Mouse (Mus musculus): Measurements from ENCODE around the gene Il17rc. TPM values are rescaled to one million over a fixed set of nuclear protein-coding genes. Genes with fewer than 3 reads are reported as not detected.

Il17rc gene
- polyA plus RNA-seq, 1 experiment from 2014 or later = 31.1 TPM

DNA sequence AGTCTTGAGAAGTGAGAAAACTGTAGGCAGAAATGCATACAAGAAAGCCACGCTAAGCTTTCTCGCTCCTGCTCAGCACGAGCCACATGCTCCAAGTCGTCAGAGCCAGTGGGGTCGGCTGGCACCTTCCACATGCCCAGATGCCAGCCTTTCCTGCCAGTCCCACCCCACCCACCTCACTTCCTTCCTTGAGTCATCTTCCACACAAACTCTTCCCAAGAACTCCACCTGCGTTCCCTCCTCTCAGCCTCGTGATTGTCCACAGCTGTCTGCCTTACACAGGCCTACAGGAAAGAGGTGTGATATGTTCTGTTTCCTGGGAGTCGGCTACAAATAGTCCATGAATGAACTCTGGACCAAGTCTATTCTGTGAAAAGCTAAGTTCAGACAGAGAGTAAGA is 52.2 kb downstream of the Il17rc start:
- Histone ChIP-seq H3K4me3 (ENCODE audit: low read depth, low read length) (no peak overlapping the region), H3K27me3 (replicated peaks; ENCODE audit: insufficient read depth, low read length) (no peaks in the 10 kb centered on the region), H3K9ac (replicated peaks; ENCODE audit: low read depth) (no peak overlapping the region), H3K4me1 (ENCODE audit: insufficient read depth, low read depth, low read length) (no peaks in the 10 kb centered on the region), H3K4me2 (replicated peaks; ENCODE audit: low read depth, low read length) (no peak overlapping the region), H3K36me3 (ENCODE audit: insufficient read depth, low read length) (peaks cover 35% of the 10 kb centered on the region), H3K27ac (ENCODE audit: low read length) (no peak overlapping the region), H3K9me3 (ENCODE audit: low read length) (no peaks in the 10 kb centered on the region)
- TF ChIP-seq EP300 (IDR thresholded peaks at IDR 0.05) (no peak), CTCF (IDR thresholded peaks at IDR 0.05) (no peak)
- ATAC-seq (no peak), DNase-seq (ENCODE audit: low spot score) (no peak)
- WGBS = 67% methylated on average over 8 of the region's 8 CpGs

DNA sequence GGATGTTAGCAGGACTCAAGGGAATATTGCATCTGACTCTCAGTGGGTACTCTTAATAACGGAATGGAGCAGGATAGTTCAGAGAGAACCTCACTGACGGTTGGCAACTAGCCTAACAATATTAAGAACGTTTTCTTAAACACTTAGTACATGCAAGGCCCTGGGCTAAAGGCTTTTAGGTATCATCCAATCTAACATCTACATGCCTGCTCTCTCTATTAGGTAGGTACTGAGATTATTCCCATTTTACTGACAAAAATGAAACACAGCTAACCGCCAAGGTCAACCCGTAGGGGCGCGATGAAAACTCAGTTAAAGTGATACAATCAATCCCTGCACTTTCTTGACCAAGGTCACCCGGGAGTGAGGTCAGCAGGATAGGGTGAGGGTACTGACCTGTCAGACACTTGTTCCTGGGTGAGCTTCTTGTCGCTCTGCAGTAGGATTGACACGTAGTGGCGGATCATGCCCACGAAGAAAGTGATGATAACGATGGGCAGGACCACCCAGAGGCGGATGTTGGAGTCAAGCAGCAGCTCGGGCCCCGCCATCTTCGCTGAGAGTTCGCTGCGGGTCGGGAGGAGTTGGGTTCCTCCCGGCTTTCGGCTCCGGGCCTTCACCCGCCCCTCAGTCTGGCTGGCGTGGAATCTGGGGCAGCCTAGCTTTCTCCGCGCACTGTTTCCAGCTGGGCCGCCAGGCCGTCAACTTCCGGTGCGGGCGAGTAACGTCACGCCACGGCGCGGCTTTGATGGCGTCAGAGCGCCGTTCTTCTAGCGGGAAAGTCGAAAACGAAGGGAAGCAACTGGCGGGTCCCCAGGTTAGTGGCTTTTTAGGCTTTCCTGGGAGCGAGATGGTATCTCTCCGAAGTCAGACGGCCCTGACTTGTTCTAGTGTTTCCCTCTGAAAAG is 60.0 kb downstream of the Il17rc start, which contains the start of the genes Emc3 and Fancd2:
Gene Emc3, minus strand, starts transcription at position 721 of the 908 bp plus-strand sequence.
Gene Fancd2, plus strand, starts transcription at position 751 of the 908 bp plus-strand sequence.
- ATAC-seq (peak; percentile 97), DNase-seq (ENCODE audit: low spot score) (peak; percentile 82)
- H3K9me3 ChIP-seq (ENCODE audit: low read length) = no peaks in the 10 kb centered on the region
- peak within 1 kb of the TSS; percentile 88 for H3K9ac ChIP-seq (replicated peaks; ENCODE audit: low read depth)
- peak; percentile 6 for TF ChIP-seq CTCF (IDR thresholded peaks at IDR 0.05)
- TF ChIP-seq EP300 (IDR thresholded peaks at IDR 0.05) = no peak
- H3K4me3 ChIP-seq (ENCODE audit: low read depth, low read length) = peak within 1 kb of the TSS; percentile 88
- no peaks in the 10 kb centered on the region; the same call in 1 of the 2 replicates for H3K4me1 ChIP-seq (ENCODE audit: insufficient read depth, low read depth, low read length)
- no peaks in the 10 kb centered on the region for H3K27me3 ChIP-seq (replicated peaks; ENCODE audit: insufficient read depth, low read length)
- no peaks in the 10 kb centered on the region for H3K36me3 ChIP-seq (ENCODE audit: insufficient read depth, low read length)
- H3K27ac ChIP-seq (ENCODE audit: low read length) = peak within 1 kb of the TSS; percentile 81
- WGBS = 1% methylated on average over 47 of the region's 47 CpGs
- peak within 1 kb of the TSS; percentile 70 for H3K4me2 ChIP-seq (replicated peaks; ENCODE audit: low read depth, low read length)

DNA sequence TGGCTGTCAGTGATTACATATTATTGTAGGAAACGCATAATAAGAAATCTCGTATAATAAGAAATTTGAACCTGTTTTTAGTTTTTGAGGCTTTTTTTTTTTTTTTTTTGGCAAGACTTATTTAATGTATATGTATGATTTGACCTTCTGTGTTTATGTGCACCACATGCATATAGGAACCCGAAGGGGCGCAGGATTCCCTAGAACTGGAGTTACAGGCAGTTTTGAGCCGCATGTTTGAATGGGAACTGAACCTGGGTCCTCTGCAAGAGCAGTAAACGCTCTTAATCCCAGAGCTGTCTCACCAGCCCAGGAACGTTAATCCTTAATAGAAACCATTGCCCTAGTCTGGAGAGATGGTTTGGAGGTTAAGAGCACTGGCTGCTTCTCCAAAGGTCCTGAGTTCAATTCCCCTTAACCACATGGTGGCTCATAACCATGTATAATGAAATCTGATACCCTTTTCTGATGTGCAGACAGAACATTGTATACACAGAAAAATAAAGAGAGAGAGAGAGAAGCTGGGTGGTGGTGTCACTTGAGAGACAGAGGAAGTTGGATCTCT is 60.7 kb downstream of the Il17rc start:
- ATAC-seq = no peak
- no peaks in the 10 kb centered on the region for H3K36me3 ChIP-seq (ENCODE audit: insufficient read depth, low read length)

More for the DNA sequence above, 60.7 kb downstream of the Il17rc start:
- no peak overlapping the region for H3K9ac ChIP-seq (replicated peaks; ENCODE audit: low read depth)
- H3K4me2 ChIP-seq (replicated peaks; ENCODE audit: low read depth, low read length) = peak overlapping the region; percentile 70
- no peaks in the 10 kb centered on the region; the same call in 1 of the 2 replicates for H3K4me1 ChIP-seq (ENCODE audit: insufficient read depth, low read depth, low read length)
- H3K4me3 ChIP-seq (ENCODE audit: low read depth, low read length) = peak overlapping the region; percentile 88
- no peaks in the 10 kb centered on the region for H3K9me3 ChIP-seq (ENCODE audit: low read length)
- H3K27me3 ChIP-seq (replicated peaks; ENCODE audit: insufficient read depth, low read length) = no peaks in the 10 kb centered on the region
- no peak for DNase-seq (ENCODE audit: low spot score)
- WGBS = 7% methylated on average over 7 of the region's 7 CpGs
- TF ChIP-seq EP300 (IDR thresholded peaks at IDR 0.05) (no peak), CTCF (IDR thresholded peaks at IDR 0.05) (no peak)
- H3K27ac ChIP-seq (ENCODE audit: low read length) = no peak overlapping the region

Small RNA genes within 50 kb of the gene (microRNA-seq; reads per million reads assigned to microRNA genes)
- gene Gm23365 (not detected), gene Gm24387 (not detected)

Other genes with a start within 250 kb of the Il17rc start
- gene Mtmr14, start 233.6 kb upstream of the Il17rc start, polyA plus RNA-seq (2015; fragmentation: Nextera tagmentation; extraction: Ambion mirVana) = 27.4 and 33.6 TPM in 2 replicates
- gene Cpne9, start 189.1 kb upstream of the Il17rc start, polyA plus RNA-seq (2015; fragmentation: Nextera tagmentation; extraction: Ambion mirVana) = not detected in 2 replicates
- gene Brpf1, start 164.3 kb upstream of the Il17rc start, polyA plus RNA-seq (2015; fragmentation: Nextera tagmentation; extraction: Ambion mirVana) = 8.2 and 9.2 TPM in 2 replicates
- gene Ogg1, start 144.5 kb upstream of the Il17rc start, polyA plus RNA-seq (2015; fragmentation: Nextera tagmentation; extraction: Ambion mirVana) = 11.7 and 12.4 TPM in 2 replicates
- 110 and 129 TPM in 2 replicates for gene Camk1, start 127.4 kb upstream of the Il17rc start, polyA plus RNA-seq (2015; fragmentation: Nextera tagmentation; extraction: Ambion mirVana)
- 33.2 and 36.7 TPM in 2 replicates for gene Tada3, start 93.5 kb upstream of the Il17rc start, polyA plus RNA-seq (2015; fragmentation: Nextera tagmentation; extraction: Ambion mirVana)
- 349 and 358 TPM in 2 replicates for gene Arpc4, start 93.3 kb upstream of the Il17rc start, polyA plus RNA-seq (2015; fragmentation: Nextera tagmentation; extraction: Ambion mirVana)
- gene Ttll3, start 82.2 kb upstream of the Il17rc start, polyA plus RNA-seq (2015; fragmentation: Nextera tagmentation; extraction: Ambion mirVana) = 11.5 and 12.4 TPM in 2 replicates
- 11.4 and 12.3 TPM in 2 replicates for gene Rpusd3, start 52.1 kb upstream of the Il17rc start, polyA plus RNA-seq (2015; fragmentation: Nextera tagmentation; extraction: Ambion mirVana)
- gene Cidec, start 35.7 kb upstream of the Il17rc start, polyA plus RNA-seq (2015; fragmentation: Nextera tagmentation; extraction: Ambion mirVana) = 1.1 and 1.3 TPM in 2 replicates
- 57.8 and 60.1 TPM in 2 replicates for gene Jagn1, start 28.9 kb upstream of the Il17rc start, polyA plus RNA-seq (2015; fragmentation: Nextera tagmentation; extraction: Ambion mirVana)
- 16.2 and 19.4 TPM in 2 replicates for gene Il17re, start 12.9 kb upstream of the Il17rc start, polyA plus RNA-seq (2015; fragmentation: Nextera tagmentation; extraction: Ambion mirVana)
- gene Creld1, start 11.9 kb downstream of the Il17rc start, polyA plus RNA-seq (2015; fragmentation: Nextera tagmentation; extraction: Ambion mirVana) = 25.5 and 27.2 TPM in 2 replicates
- gene Prrt3, start 30.5 kb downstream of the Il17rc start, polyA plus RNA-seq (2015; fragmentation: Nextera tagmentation; extraction: Ambion mirVana) = 0.20 and 0.30 TPM in 2 replicates
- gene Emc3, start 60.2 kb downstream of the Il17rc start, polyA plus RNA-seq (2015; fragmentation: Nextera tagmentation; extraction: Ambion mirVana) = 93.7 and 95.7 TPM in 2 replicates
- gene Fancd2, start 60.3 kb downstream of the Il17rc start, polyA plus RNA-seq (2015; fragmentation: Nextera tagmentation; extraction: Ambion mirVana) = 0.53 and 1.0 TPM in 2 replicates
- 0.18 TPM in 1 of 2 replicates, not detected in the other for gene Fancd2os, start 129.3 kb downstream of the Il17rc start, polyA plus RNA-seq (2015; fragmentation: Nextera tagmentation; extraction: Ambion mirVana)
- 215 and 225 TPM in 2 replicates for gene Brk1, start 133.3 kb downstream of the Il17rc start, polyA plus RNA-seq (2015; fragmentation: Nextera tagmentation; extraction: Ambion mirVana)
- 28.2 and 30.6 TPM in 2 replicates for gene Vhl, start 152.5 kb downstream of the Il17rc start, polyA plus RNA-seq (2015; fragmentation: Nextera tagmentation; extraction: Ambion mirVana)
- 15.6 and 16.1 TPM in 2 replicates for gene Irak2, start 167.0 kb downstream of the Il17rc start, polyA plus RNA-seq (2015; fragmentation: Nextera tagmentation; extraction: Ambion mirVana)
- 1.1 and 1.3 TPM in 2 replicates for gene Tatdn2, start 225.6 kb downstream of the Il17rc start, polyA plus RNA-seq (2015; fragmentation: Nextera tagmentation; extraction: Ambion mirVana)
- 5.5 and 6.0 TPM in 2 replicates for gene Ghrl, start 248.5 kb downstream of the Il17rc start, polyA plus RNA-seq (2015; fragmentation: Nextera tagmentation; extraction: Ambion mirVana)

All from lung, postnatal 0 days (tissue).